Mouse (Mus musculus) bone marrow macrophage, adult 2 months (primary cell): ENCODE data around the gene Adcyap1r1. TPM values are rescaled to one million over a fixed set of nuclear protein-coding genes. Genes with fewer than 3 reads are reported as not detected.

Source experiments
- H3K27ac ChIP-seq: 2 replicates; pipeline ENCODE4 v1.5.1; 2012; ENCODE audit warnings: low read depth, low read length; ENCODE audit not compliant: insufficient read depth
- H3K4me1 ChIP-seq: 2 replicates; pipeline ENCODE4 v1.6.1; 2012; ENCODE audit warnings: low read length; ENCODE audit not compliant: control insufficient read depth, insufficient read depth
- H3K4me3 ChIP-seq: 2 replicates; pipeline ENCODE4 v1.5.1; 2012; ENCODE audit warnings: mild to moderate bottlenecking, low read length, moderate library complexity; ENCODE audit not compliant: insufficient read depth
- CTCF ChIP-seq: IDR thresholded peaks from 2 replicates; pipeline ENCODE4 v1.5.1; 2012; ENCODE audit warnings: low read depth, mild to moderate bottlenecking, low read length, moderate library complexity
- POLR2A ChIP-seq: IDR thresholded peaks from 2 replicates; pipeline ENCODE4 v1.6.1; 2012; ENCODE audit warnings: mild to moderate bottlenecking, low read depth, low read length, borderline replicate concordance
- polyA plus RNA-seq: library from polyadenylated mRNA; stranded (reverse); fragments of >200 nt; gene quantifications from 2 replicates; pipeline ENCODE4 v1.2.4, GENCODE M21; 2012; ENCODE audit not compliant: missing spikeins, insufficient read depth, insufficient read length

The Adcyap1r1 gene
- polyA plus RNA-seq, 1 experiment, result not detected

DNA sequence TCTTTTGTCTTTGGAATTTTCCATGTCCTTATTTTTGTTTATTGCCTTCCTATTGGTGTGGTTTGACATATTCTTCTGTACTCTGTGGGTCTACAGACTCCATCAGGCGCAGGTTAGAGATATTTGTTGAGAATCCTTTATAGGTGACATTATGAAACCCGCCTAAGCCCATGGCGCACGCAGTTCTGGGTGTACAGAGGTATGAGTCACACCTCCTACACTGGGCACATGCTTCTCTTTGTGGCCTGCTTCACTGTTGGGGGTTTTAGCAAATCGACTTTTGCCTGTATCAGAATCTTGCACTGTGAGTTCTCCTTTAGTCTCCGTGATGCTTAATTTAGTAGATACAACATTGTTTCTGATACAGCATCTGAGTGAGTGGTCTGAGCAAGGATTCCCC lies 97.4 kb downstream of the Adcyap1r1 start:
- Histone ChIP-seq H3K27ac (no peak overlapping the region), H3K4me3 (no peak overlapping the region), H3K4me1 (no peaks in the 10 kb centered on the region)
- no peak for TF ChIP-seq POLR2A
- no peak for TF ChIP-seq CTCF

DNA sequence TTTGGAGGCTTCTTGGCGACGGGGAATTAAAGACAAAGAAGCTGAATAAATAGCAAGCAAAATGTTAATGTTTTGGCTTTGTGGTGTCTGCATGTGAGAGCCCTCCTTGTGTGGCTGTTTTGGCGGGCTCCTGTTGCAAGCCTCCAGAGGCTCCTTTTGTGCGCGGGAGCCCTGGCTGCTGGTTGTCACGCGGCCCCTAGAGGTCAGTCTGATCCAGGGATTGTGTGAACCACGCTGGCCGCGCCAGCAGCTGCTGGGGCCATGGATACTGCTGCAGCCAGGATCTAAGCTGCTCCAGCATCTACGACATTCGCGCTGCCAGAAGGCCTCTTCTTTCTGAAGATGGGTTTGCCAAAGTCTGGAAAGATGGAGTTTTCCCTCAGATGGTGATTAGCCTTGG lies 99.1 kb downstream of the Adcyap1r1 start:
- Histone ChIP-seq H3K27ac (no peak overlapping the region), H3K4me1 (no peaks in the 10 kb centered on the region), H3K4me3 (no peak overlapping the region)
- no peak for TF ChIP-seq POLR2A
- no peak for TF ChIP-seq CTCF

Other genes starting within 250 kb of the Adcyap1r1 start
- 1.6 and 3.2 TPM in 2 replicates for gene Mindy4, start 248.6 kb upstream of the Adcyap1r1 start, polyA plus RNA-seq
- gene Aqp1, start 115.5 kb upstream of the Adcyap1r1 start, polyA plus RNA-seq, result not detected in 2 replicates
- not detected in 2 replicates for gene Ghrhr, start 75.7 kb upstream of the Adcyap1r1 start, polyA plus RNA-seq
- gene Neurod6, start 229.3 kb downstream of the Adcyap1r1 start, polyA plus RNA-seq, result not detected in 2 replicates